Mouse (Mus musculus) kidney, adult 2 months (tissue): Measurements from ENCODE around the gene Rnf121.

Experiments used
- CTCF ChIP-seq: fragments of 200-500 bp; conservative IDR thresholded peaks from 2 replicates; pipeline ENCODE4 v1.5.1; 2011; ENCODE audit warnings: low read depth, mild to moderate bottlenecking, control low read depth, low read length, moderate library complexity, mixed read lengths; ENCODE audit not compliant: insufficient read depth, insufficient read length
- POLR2A ChIP-seq: fragments of 200-500 bp; IDR thresholded peaks from one replicate; pipeline ENCODE4 v1.6.1; 2011; ENCODE audit warnings: low read depth, low read length, control low read depth

DNA sequence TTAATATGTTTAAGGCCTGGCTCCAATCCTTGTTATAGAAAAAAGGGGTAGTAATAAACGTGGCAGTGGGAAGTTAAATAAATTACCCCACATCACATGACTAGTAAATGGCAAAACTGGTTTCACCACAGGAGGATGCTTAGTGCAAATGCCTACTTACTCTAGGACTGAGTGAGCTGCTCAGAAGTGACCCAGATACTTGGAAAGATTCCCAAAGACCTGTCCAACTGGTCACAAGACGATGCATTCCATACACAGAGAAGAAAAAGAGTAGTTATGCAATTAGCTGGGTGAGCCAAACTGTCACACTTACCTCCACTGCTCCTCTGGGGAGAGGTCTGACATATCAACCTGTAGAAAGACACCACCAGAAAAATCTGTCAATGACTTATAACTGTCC, 23.0 kb downstream of the Rnf121 start:
- TF ChIP-seq CTCF (no peak), POLR2A (no peak)
